Mouse (Mus musculus): ENCODE measurements around the gene Pum1. TPM values are rescaled to one million over a fixed set of nuclear protein-coding genes. Genes with fewer than 3 reads are reported as not detected.

The Pum1 gene
- polyA plus RNA-seq, 1 experiment from 2014 or later = 103 TPM

GRCm38 (mm10) chr4:130784755-130785154 is 121.6 kb downstream of the Pum1 start:
- Histone ChIP-seq H3K36me3 (peaks cover 34% of the 10 kb centered on the region), H3K9me3 (no peaks in the 10 kb centered on the region), H3K27me3 (ENCODE audit: insufficient read depth, poor library complexity, severe bottlenecking) (no peaks in the 10 kb centered on the region), H3K4me1 (replicated peaks) (no peaks in the 10 kb centered on the region; the same call in 1 of the 2 replicates), H3K4me3 (no peak overlapping the region), H3K27ac (no peak overlapping the region)
- WGBS = 31% methylated on average over 4 of the region's 4 CpGs
- DNase-seq (ENCODE audit: low spot score) = peak; percentile 53

- H3K27me3 ChIP-seq (ENCODE audit: insufficient read depth, poor library complexity, severe bottlenecking) = peaks cover 16% of the 10 kb centered on the region
- H3K4me3 ChIP-seq = no peak overlapping the region
- peaks cover 6% of the 10 kb centered on the region; the same call in 1 of the 2 replicates for H3K36me3 ChIP-seq
- 77% methylated on average over 5 of the region's 5 CpGs for WGBS
- no peak overlapping the region for H3K27ac ChIP-seq
- no peaks in the 10 kb centered on the region for H3K9me3 ChIP-seq
- peaks cover 8% of the 10 kb centered on the region for H3K4me1 ChIP-seq (replicated peaks)
- DNase-seq (ENCODE audit: low spot score) = no peak
These were observed 124.4 kb downstream of the Pum1 start for GRCm38 (mm10) chr4:130787530-130787929.

- no peak overlapping the region for H3K27ac ChIP-seq
- WGBS = 10% methylated on average over 6 of the region's 6 CpGs
- H3K27me3 ChIP-seq (ENCODE audit: insufficient read depth, poor library complexity, severe bottlenecking) = peaks cover 32% of the 10 kb centered on the region
- H3K36me3 ChIP-seq = no peaks in the 10 kb centered on the region
- H3K9me3 ChIP-seq = no peaks in the 10 kb centered on the region
- peaks cover 31% of the 10 kb centered on the region for H3K4me1 ChIP-seq (replicated peaks)
- H3K4me3 ChIP-seq = no peak overlapping the region
- peak; percentile 89 for DNase-seq (ENCODE audit: low spot score)
These were observed 127.1 kb downstream of the Pum1 start for GRCm38 (mm10) chr4:130790180-130790579.

DNA sequence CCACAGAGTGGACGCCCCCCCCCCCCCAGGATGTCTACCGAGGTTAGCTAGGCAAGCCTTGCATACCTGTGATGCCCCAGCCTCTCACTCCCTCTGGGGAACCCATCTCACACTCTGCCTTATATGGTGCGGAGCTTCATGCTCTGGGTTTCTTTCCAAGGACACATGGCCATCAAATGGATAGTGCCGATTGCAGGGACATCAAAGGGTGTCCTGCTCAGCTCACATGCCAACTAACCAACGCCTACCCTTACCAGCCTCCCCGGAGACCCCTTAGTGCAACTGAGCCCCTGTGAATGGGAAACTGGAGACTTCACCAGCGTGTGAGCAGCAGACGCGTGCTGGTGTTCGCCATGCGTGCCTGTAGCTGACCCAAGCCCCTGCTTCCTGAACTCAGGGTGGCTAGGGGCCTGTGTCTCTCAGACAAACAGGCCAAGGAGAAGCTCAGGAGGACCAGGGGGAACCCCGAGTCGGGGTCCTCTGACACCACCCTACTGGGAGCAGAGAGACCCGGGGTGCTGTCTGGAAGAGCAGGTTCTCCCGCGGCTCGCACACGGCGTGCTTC is 128.8 kb downstream of the Pum1 start:
- Histone ChIP-seq H3K4me3 (peak overlapping the region; percentile 91), H3K4me1 (replicated peaks) (peaks cover 44% of the 10 kb centered on the region), H3K27me3 (ENCODE audit: insufficient read depth, poor library complexity, severe bottlenecking) (peaks cover 39% of the 10 kb centered on the region), H3K9me3 (no peaks in the 10 kb centered on the region), H3K36me3 (no peaks in the 10 kb centered on the region), H3K27ac (peak overlapping the region; percentile 98)
- DNase-seq (ENCODE audit: low spot score) = peak; percentile 59
- WGBS = 6% methylated on average over 19 of the region's 19 CpGs

DNA sequence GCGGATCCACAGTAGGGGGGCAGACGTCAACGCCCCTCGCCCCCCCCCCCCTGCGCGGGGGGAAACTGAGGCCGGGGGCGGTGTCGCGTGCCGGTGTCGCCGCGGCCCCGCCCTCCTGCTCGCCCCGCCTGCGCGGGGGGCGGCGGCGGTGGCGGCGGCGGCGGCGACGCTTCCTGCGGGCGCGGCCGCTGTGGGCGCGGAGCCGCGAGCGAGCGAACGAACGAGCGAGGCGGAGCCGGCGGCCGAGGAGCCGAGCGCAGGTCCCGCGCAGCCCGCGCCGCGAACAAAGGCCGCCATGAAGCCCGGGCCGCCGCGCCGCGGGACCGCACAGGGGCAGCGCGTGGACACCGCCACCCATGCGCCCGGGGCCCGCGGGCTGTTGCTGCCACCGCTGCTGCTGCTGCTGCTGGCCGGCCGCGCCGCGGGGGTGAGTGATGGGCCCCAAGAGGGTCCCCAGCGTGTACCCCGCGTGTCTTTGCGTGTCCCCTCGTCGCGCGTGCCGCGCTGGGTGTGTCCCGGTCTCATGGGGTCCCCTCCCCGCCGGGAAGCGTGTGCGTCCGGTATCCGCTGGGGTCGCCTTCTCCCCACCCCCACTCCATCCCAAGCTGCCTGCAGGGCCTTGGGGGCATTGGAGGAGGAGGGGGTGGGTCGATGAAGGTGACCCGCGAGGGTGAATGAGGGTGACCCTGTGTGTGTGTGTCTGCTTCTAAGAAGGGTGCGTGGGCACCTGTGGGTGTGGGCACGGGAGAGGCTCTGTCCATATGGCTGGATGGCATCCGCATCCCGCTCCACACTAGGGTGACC is 129.5 kb downstream of the Pum1 start, which contains the start of gene Sdc3:
Gene Sdc3, plus strand, starts transcription at position 162 of the 804 bp plus-strand sequence.
- H3K36me3 ChIP-seq = no peaks in the 10 kb centered on the region
- peaks cover 50% of the 10 kb centered on the region for H3K4me1 ChIP-seq (replicated peaks)
- peak; percentile 44 for DNase-seq (ENCODE audit: low spot score)
- H3K9me3 ChIP-seq = no peaks in the 10 kb centered on the region
- peak within 1 kb of the TSS; percentile 91 for H3K4me3 ChIP-seq
- peak within 1 kb of the TSS; percentile 98 for H3K27ac ChIP-seq
- WGBS = 4% methylated on average over 99 of the region's 99 CpGs
- peaks cover 39% of the 10 kb centered on the region for H3K27me3 ChIP-seq (ENCODE audit: insufficient read depth, poor library complexity, severe bottlenecking)

GRCm38 (mm10) chr4:130793180-130793501 is 130.0 kb downstream of the Pum1 start:
- H3K9me3 ChIP-seq = no peaks in the 10 kb centered on the region
- H3K4me1 ChIP-seq (replicated peaks) = peaks cover 56% of the 10 kb centered on the region
- no peak for DNase-seq (ENCODE audit: low spot score)
- H3K36me3 ChIP-seq = no peaks in the 10 kb centered on the region
- 49% methylated on average over 7 of the region's 7 CpGs for WGBS
- peak overlapping the region; percentile 91 for H3K4me3 ChIP-seq
- H3K27ac ChIP-seq = peak overlapping the region; percentile 98
- H3K27me3 ChIP-seq (ENCODE audit: insufficient read depth, poor library complexity, severe bottlenecking) = peaks cover 39% of the 10 kb centered on the region

DNA sequence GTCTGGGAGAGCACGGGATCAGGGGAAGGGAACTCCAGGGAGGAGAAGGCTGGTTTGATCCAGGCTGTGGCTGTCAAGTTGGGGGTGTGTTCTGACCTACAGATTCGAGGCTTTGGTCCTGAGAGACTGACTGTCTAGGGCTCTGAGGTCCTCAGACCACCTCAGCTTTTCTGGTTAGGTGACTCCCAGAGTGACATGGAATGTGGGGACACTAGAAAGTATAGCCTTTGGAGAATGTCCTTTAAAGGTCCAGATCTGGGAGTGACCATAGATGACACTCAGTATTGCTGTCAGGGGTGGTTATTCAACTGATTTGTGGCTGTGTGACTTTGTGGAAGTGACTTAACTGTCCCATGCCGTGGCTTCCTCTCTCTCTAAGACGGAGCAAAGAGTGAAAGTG is 131.7 kb downstream of the Pum1 start:
- WGBS = 49% methylated on average over 4 of the region's 4 CpGs
- no peak for DNase-seq (ENCODE audit: low spot score)
- Histone ChIP-seq H3K36me3 (no peaks in the 10 kb centered on the region), H3K9me3 (no peaks in the 10 kb centered on the region), H3K27me3 (ENCODE audit: insufficient read depth, poor library complexity, severe bottlenecking) (peaks cover 39% of the 10 kb centered on the region), H3K4me1 (replicated peaks) (peaks cover 72% of the 10 kb centered on the region), H3K27ac (no peak overlapping the region), H3K4me3 (peak overlapping the region; percentile 11; the same call in 1 of the 2 replicates)

- peaks cover 35% of the 10 kb centered on the region for H3K27me3 ChIP-seq (ENCODE audit: insufficient read depth, poor library complexity, severe bottlenecking)
- H3K36me3 ChIP-seq = no peaks in the 10 kb centered on the region
- H3K27ac ChIP-seq = peak overlapping the region; percentile 53
- no peak overlapping the region for H3K4me3 ChIP-seq
- peaks cover 84% of the 10 kb centered on the region for H3K4me1 ChIP-seq (replicated peaks)
- no peaks in the 10 kb centered on the region for H3K9me3 ChIP-seq
- no peak for DNase-seq (ENCODE audit: low spot score)
- 94% methylated on average over 6 of the region's 6 CpGs for WGBS
These were observed 132.8 kb downstream of the Pum1 start for GRCm38 (mm10) chr4:130795970-130796369.

DNA sequence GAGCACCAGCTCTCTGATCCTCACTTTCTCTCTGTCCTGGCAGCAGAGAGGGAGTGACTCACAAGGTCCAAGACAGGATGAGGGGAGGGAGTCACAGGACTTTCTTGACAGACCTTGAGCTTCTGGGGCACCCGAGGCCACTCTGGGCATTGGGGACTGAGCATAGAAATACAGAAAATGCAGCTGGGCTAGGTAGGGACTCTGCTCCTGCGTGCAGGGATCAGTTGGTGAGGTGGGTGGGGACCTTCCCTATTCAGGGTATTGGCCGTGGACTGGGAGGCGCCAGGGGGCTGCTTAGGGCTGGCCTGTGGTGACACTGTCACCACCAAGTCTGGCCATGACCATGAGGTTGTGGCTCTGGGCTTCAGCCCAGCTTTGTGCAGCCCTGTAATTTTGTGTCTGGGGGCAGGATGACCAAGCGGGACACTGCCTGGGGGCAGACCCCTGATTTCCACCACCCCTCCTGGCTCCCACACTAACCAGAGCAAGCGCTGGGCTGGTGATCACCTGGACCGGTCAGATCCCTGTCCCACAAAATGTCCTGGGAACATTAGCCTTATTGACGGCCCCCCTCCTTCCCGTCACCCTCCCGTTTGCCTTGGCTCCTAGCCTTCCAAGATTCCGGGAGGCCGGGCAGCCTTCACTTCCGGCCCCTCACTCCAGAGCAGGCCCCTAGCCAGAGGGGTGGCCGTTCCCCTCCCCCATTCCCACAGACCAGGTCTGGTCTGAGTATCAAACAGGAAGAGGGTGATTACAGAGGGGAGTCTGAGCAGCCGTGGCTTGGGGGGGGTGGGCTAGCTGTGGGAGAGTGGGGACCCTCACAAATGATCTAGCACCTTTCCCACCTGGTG is 134.3 kb downstream of the Pum1 start:
- Histone ChIP-seq H3K27ac (peak overlapping the region; percentile 69; the same call in 1 of the 2 replicates), H3K4me1 (replicated peaks) (peaks cover 92% of the 10 kb centered on the region), H3K9me3 (no peaks in the 10 kb centered on the region), H3K4me3 (peak overlapping the region; percentile 1; the same call in 1 of the 2 replicates), H3K36me3 (no peaks in the 10 kb centered on the region), H3K27me3 (ENCODE audit: insufficient read depth, poor library complexity, severe bottlenecking) (peaks cover 23% of the 10 kb centered on the region)
- DNase-seq (ENCODE audit: low spot score) = no peak
- 48% methylated on average over 15 of the region's 15 CpGs for WGBS

- WGBS = 80% methylated on average over 1 of the region's 1 CpGs
- DNase-seq (ENCODE audit: low spot score) = no peak
- H3K9me3 ChIP-seq = no peaks in the 10 kb centered on the region
- H3K27ac ChIP-seq = peak overlapping the region; percentile 30
- H3K4me1 ChIP-seq (replicated peaks) = peaks cover 92% of the 10 kb centered on the region
- no peaks in the 10 kb centered on the region for H3K36me3 ChIP-seq
- H3K27me3 ChIP-seq (ENCODE audit: insufficient read depth, poor library complexity, severe bottlenecking) = peaks cover 16% of the 10 kb centered on the region
- no peak overlapping the region for H3K4me3 ChIP-seq
These were observed 135.3 kb downstream of the Pum1 start for GRCm38 (mm10) chr4:130798416-130798815.

DNA sequence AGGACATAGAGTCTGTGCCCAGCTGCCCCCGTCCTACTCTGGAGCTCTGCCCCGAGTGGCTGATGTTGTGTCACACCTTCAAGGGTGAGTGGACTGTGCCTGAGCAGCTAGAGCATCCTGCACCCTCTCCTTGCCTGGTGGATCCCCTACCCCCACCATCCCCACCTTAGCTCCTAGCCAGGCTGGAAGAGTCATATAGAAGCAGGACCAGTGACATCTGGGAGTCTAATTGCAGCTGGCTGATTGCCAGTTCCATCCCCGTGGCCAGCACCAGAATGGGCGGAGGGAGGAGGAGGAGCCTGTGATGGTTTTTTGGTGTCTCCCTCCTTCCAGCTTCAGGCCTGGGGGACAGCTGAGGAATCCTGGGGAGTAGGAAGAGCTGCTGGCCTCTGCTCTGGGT is 136.0 kb downstream of the Pum1 start:
- no peak for DNase-seq (ENCODE audit: low spot score)
- H3K27me3 ChIP-seq (ENCODE audit: insufficient read depth, poor library complexity, severe bottlenecking) = peaks cover 12% of the 10 kb centered on the region
- H3K36me3 ChIP-seq = no peaks in the 10 kb centered on the region
- 64% methylated on average over 4 of the region's 4 CpGs for WGBS
- H3K4me1 ChIP-seq (replicated peaks) = peaks cover 94% of the 10 kb centered on the region
- H3K9me3 ChIP-seq = no peaks in the 10 kb centered on the region
- peak overlapping the region; percentile 18; the same call in 1 of the 2 replicates for H3K27ac ChIP-seq
- no peak overlapping the region for H3K4me3 ChIP-seq

DNA sequence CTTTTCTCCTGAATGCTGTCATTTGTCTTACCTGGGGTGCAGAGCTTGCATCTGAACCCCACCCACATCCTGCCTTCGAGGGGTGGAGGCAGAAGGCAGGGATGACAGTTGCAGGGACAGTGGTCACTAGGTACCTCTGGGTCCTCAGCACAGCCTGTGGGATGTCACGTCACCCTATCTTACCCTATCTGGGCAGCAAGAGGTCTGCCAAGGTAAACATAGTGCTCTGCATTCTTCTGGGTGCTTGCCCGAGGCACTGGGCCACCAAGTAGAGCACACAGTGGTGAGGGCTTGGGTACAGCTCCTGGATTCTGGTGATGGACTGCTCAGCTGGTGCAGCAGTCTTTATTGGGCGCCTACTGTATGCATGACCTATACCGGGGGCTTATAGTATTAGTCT is 136.5 kb downstream of the Pum1 start:
- DNase-seq (ENCODE audit: low spot score) = no peak
- peaks cover 8% of the 10 kb centered on the region for H3K27me3 ChIP-seq (ENCODE audit: insufficient read depth, poor library complexity, severe bottlenecking)
- H3K9me3 ChIP-seq = no peaks in the 10 kb centered on the region
- H3K4me3 ChIP-seq = no peak overlapping the region
- peak overlapping the region; percentile 18 for H3K27ac ChIP-seq
- 82% methylated on average over 5 of the region's 5 CpGs for WGBS
- no peaks in the 10 kb centered on the region for H3K36me3 ChIP-seq
- peaks cover 94% of the 10 kb centered on the region for H3K4me1 ChIP-seq (replicated peaks)

All from hindbrain, embryonic 10.5 days (tissue).